Mouse (Mus musculus) macrophage (primary cell): ENCODE measurements around the gene 2900026A02Rik. TPM values are rescaled to one million over a fixed set of nuclear protein-coding genes. Genes with fewer than 3 reads are reported as not detected.

Source experiments
- H3K27ac ChIP-seq: fragments of 350-480 bp; formaldehyde crosslinking; 2 replicates; pipeline ENCODE4 v1.9.0; 2021
- H3K36me3 ChIP-seq: fragments of 350-480 bp; formaldehyde crosslinking; 2 replicates; pipeline ENCODE4 v1.9.0; 2021; ENCODE audit errors: inconsistent target
- H3K4me3 ChIP-seq: fragments of 350-480 bp; formaldehyde crosslinking; 2 replicates; pipeline ENCODE4 v1.9.0; 2021; ENCODE audit errors: inconsistent target
- H3K79me2 ChIP-seq: fragments of 350-480 bp; formaldehyde crosslinking; 2 replicates; pipeline ENCODE4 v1.9.0; 2021; ENCODE audit errors: inconsistent target
- WGBS: methylation state at CpG from one replicate; pipeline ENCODE4 v1.1.7; 2026; ENCODE audit warnings: inconsistent platforms; ENCODE audit not compliant: missing documents; 5-methylcytosine and 5-hydroxymethylcytosine counted together
- polyA plus RNA-seq: library from polyadenylated mRNA; stranded (reverse); fragments of 250-400 nt; gene quantifications from 3 replicates; pipeline ENCODE4 v1.2.4, GENCODE M21; 2018; ENCODE audit warnings: inconsistent platforms

Gene 2900026A02Rik
- polyA plus RNA-seq, 1 experiment from 2014 or later: 4.3 TPM

- WGBS: 14% methylated on average over 8 of the region's 8 CpGs
- Histone ChIP-seq H3K79me2 (peaks cover 5% of the 10 kb centered on the region; the same call in 1 of the 2 replicates), H3K4me3 (no peak overlapping the region), H3K27ac (no peak overlapping the region), H3K36me3 (no peaks in the 10 kb centered on the region)
These were observed 65.9 kb downstream of the 2900026A02Rik start for GRCm38 (mm10) chr5:113155133-113155532.

- Histone ChIP-seq H3K36me3 (no peaks in the 10 kb centered on the region), H3K27ac (no peak overlapping the region), H3K4me3 (no peak overlapping the region), H3K79me2 (peaks cover 5% of the 10 kb centered on the region; the same call in 1 of the 2 replicates)
- WGBS: 95% methylated on average over 5 of the region's 5 CpGs
These were observed 66.6 kb downstream of the 2900026A02Rik start for GRCm38 (mm10) chr5:113154441-113154840.

- no peaks in the 10 kb centered on the region for H3K36me3 ChIP-seq
- H3K27ac ChIP-seq: no peak overlapping the region
- WGBS: 90% methylated on average over 5 of the region's 5 CpGs
- peaks cover 5% of the 10 kb centered on the region; the same call in 1 of the 2 replicates for H3K79me2 ChIP-seq
- H3K4me3 ChIP-seq: no peak overlapping the region
These were observed 67.6 kb downstream of the 2900026A02Rik start for GRCm38 (mm10) chr5:113153508-113153830.

GRCm38 (mm10) chr5:113152663-113153507 is 68.2 kb downstream of the 2900026A02Rik start:
- H3K27ac ChIP-seq: no peak overlapping the region
- 71% methylated on average over 22 of the region's 22 CpGs for WGBS
- H3K79me2 ChIP-seq: peaks cover 5% of the 10 kb centered on the region; the same call in 1 of the 2 replicates
- H3K4me3 ChIP-seq: no peak overlapping the region
- no peaks in the 10 kb centered on the region for H3K36me3 ChIP-seq

- no peaks in the 10 kb centered on the region for H3K36me3 ChIP-seq
- WGBS: 53% methylated on average over 11 of the region's 11 CpGs
- H3K27ac ChIP-seq: no peak overlapping the region
- no peak overlapping the region for H3K4me3 ChIP-seq
- peaks cover 5% of the 10 kb centered on the region; the same call in 1 of the 2 replicates for H3K79me2 ChIP-seq
These were observed 69.4 kb downstream of the 2900026A02Rik start for GRCm38 (mm10) chr5:113151554-113152103.

GRCm38 (mm10) chr5:113150871-113151553 is 70.0 kb downstream of the 2900026A02Rik start:
- Histone ChIP-seq H3K36me3 (no peaks in the 10 kb centered on the region), H3K4me3 (no peak overlapping the region), H3K79me2 (peaks cover 5% of the 10 kb centered on the region; the same call in 1 of the 2 replicates), H3K27ac (no peak overlapping the region)
- 50% methylated on average over 9 of the region's 9 CpGs for WGBS

- 98% methylated on average over 7 of the region's 7 CpGs for WGBS
- no peak overlapping the region for H3K4me3 ChIP-seq
- H3K27ac ChIP-seq: no peak overlapping the region
- no peaks in the 10 kb centered on the region; the same call in 1 of the 2 replicates for H3K79me2 ChIP-seq
- H3K36me3 ChIP-seq: no peaks in the 10 kb centered on the region
These were observed 72.0 kb downstream of the 2900026A02Rik start for GRCm38 (mm10) chr5:113149052-113149451.

GRCm38 (mm10) chr5:113147994-113148471 is 73.0 kb downstream of the 2900026A02Rik start:
- WGBS: 93% methylated on average over 13 of the region's 13 CpGs
- H3K79me2 ChIP-seq: no peaks in the 10 kb centered on the region; the same call in 1 of the 2 replicates
- H3K4me3 ChIP-seq: no peak overlapping the region
- no peaks in the 10 kb centered on the region for H3K36me3 ChIP-seq
- no peak overlapping the region for H3K27ac ChIP-seq

GRCm38 (mm10) chr5:113146656-113147055 is 74.4 kb downstream of the 2900026A02Rik start:
- Histone ChIP-seq H3K79me2 (no peaks in the 10 kb centered on the region), H3K36me3 (no peaks in the 10 kb centered on the region), H3K4me3 (no peak overlapping the region), H3K27ac (no peak overlapping the region)
- WGBS: 75% methylated on average over 2 of the region's 2 CpGs

GRCm38 (mm10) chr5:113145171-113145570 is 75.9 kb downstream of the 2900026A02Rik start:
- Histone ChIP-seq H3K27ac (no peak overlapping the region), H3K4me3 (no peak overlapping the region), H3K36me3 (no peaks in the 10 kb centered on the region), H3K79me2 (no peaks in the 10 kb centered on the region)
- WGBS: 74% methylated on average over 9 of the region's 9 CpGs

- H3K27ac ChIP-seq: no peak overlapping the region
- H3K4me3 ChIP-seq: no peak overlapping the region
- H3K36me3 ChIP-seq: no peaks in the 10 kb centered on the region
- H3K79me2 ChIP-seq: no peaks in the 10 kb centered on the region
- 47% methylated on average over 11 of the region's 11 CpGs for WGBS
These were observed 78.5 kb downstream of the 2900026A02Rik start for GRCm38 (mm10) chr5:113142486-113142885.

- no peaks in the 10 kb centered on the region for H3K36me3 ChIP-seq
- no peak overlapping the region for H3K4me3 ChIP-seq
- no peak overlapping the region for H3K27ac ChIP-seq
- no peaks in the 10 kb centered on the region for H3K79me2 ChIP-seq
- 93% methylated on average over 5 of the region's 5 CpGs for WGBS
These were observed 79.0 kb downstream of the 2900026A02Rik start for GRCm38 (mm10) chr5:113142018-113142417.

- H3K27ac ChIP-seq: no peak overlapping the region
- H3K4me3 ChIP-seq: no peak overlapping the region
- 100% methylated on average over 5 of the region's 5 CpGs for WGBS
- H3K79me2 ChIP-seq: no peaks in the 10 kb centered on the region
- H3K36me3 ChIP-seq: no peaks in the 10 kb centered on the region
These were observed 80.2 kb downstream of the 2900026A02Rik start for GRCm38 (mm10) chr5:113140872-113141271.

- Histone ChIP-seq H3K36me3 (no peaks in the 10 kb centered on the region), H3K79me2 (peaks cover 8% of the 10 kb centered on the region; the same call in 1 of the 2 replicates), H3K4me3 (no peak overlapping the region), H3K27ac (no peak overlapping the region)
- 97% methylated on average over 3 of the region's 3 CpGs for WGBS
These were observed 81.0 kb downstream of the 2900026A02Rik start for GRCm38 (mm10) chr5:113140051-113140450.
